Mouse (Mus musculus): ENCODE measurements at regions not wholly inside any gene's neighbourhood (a gene's known extent, or its start where the extent isn't known, plus 50 kb on each side); places are given as distances from the start of the nearest gene placed in this dataset.

DNA sequence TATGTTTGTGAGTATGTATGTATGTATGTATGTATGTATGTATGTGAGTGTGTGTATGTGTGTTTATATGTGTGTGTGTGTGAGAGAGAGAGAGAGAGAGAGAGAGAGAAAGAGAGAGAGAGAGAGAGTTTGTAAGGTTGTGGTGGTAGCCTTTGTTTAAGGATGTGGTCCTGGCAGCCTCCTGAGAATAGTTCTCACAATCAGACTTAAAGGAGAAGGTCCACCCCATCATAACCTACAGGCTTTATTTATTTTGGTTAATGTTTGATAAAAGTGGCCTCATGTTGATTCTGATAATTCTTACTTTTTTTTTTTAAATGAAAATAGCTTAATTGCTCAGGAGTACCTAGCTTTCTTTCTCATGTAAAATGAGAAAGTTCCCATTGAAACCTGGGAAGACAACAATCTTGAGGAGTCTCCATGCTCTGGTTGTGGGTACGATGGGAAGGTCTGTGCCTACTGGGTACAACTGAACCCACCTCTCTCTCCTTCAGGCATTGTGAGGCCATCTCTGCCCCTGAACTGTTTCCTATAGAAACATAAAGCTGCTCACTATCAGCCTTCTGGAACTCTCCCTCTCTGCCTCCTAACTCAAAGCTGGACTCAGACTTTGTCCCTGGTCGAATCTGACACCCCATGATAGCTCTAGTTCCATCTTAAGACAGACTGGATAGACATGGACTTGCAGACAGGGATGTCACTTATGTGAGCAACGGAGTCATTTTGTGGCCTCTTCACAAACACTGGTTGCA, 362.2 kb upstream of the Tmpo start:
- in situ Hi-C loops (cut with MboI; ENCODE audit: low pct_unique_long_range_greater_than_20kb) = loop anchor here (10.0 kb wide), 1 partner anchor 1471 kb away; no protein-coding TSS in a partner anchor
- no peak for ATAC-seq
- no peak for TF ChIP-seq CTCF (IDR thresholded peaks at IDR 0.05)
- H3K27me3 ChIP-seq = peaks cover 5% of the 10 kb centered on the region
- no peak for DNase-seq (ENCODE audit: low read depth, low spot score)
- ChIA-PET POLR2A (interaction anchor here (0.7 kb wide), 1 partner anchor 168 kb away, joined by 3 read pairs; no protein-coding TSS in a partner anchor), CTCF (no interaction called here)

DNA sequence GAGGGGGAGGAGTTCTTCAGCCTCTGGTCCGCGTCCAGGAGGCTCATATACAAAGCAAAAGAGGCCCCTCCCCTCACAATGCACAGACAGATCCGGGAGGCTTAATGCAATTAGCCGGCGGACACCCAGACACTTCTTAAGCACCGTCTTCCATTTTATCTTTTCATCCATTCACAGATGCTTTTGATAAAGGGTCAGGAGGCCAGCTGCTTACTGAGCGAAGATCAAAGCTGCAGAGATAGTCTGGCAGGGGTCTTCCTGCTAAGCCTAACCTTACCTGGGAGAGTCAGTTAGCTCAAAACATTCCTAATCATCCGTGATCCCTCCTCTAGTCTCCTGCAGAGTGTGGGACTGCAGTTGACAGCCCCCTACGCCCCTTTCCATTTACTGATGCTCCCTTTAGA, 361.1 kb upstream of the Tmpo start:
- peaks cover 5% of the 10 kb centered on the region for H3K27me3 ChIP-seq
- ATAC-seq (no peak), DNase-seq (ENCODE audit: low read depth, low spot score) (no peak)
- POLR2A ChIA-PET = interaction anchor here (0.6 kb wide), 1 partner anchor 145 kb away, joined by 3 read pairs; no protein-coding TSS in a partner anchor
- no peak for TF ChIP-seq CTCF (IDR thresholded peaks at IDR 0.05)
- CTCF ChIA-PET = no interaction called here
- in situ Hi-C loops (cut with MboI; ENCODE audit: low pct_unique_long_range_greater_than_20kb) = loop anchor here (10.0 kb wide), 1 partner anchor 1473 kb away; no protein-coding TSS in a partner anchor

- POLR2A ChIA-PET = interaction anchor here (1.2 kb wide), 1 partner anchor 17 kb away, joined by 3 read pairs; no protein-coding TSS in a partner anchor
- in situ Hi-C loops (cut with MboI; ENCODE audit: low pct_unique_long_range_greater_than_20kb) = no loop called here
- ATAC-seq = no peak
- peaks cover 5% of the 10 kb centered on the region for H3K27me3 ChIP-seq
- no peak for DNase-seq (ENCODE audit: low read depth, low spot score)
- TF ChIP-seq CTCF (IDR thresholded peaks at IDR 0.05) = no peak
- CTCF ChIA-PET = interaction anchor here (1.4 kb wide), 1 partner anchor 9 kb away, joined by 4 read pairs; no protein-coding TSS in a partner anchor
Observed at GRCm38 (mm10) chr10:91537241-91537640, 356.1 kb upstream of the Tmpo start.

DNA sequence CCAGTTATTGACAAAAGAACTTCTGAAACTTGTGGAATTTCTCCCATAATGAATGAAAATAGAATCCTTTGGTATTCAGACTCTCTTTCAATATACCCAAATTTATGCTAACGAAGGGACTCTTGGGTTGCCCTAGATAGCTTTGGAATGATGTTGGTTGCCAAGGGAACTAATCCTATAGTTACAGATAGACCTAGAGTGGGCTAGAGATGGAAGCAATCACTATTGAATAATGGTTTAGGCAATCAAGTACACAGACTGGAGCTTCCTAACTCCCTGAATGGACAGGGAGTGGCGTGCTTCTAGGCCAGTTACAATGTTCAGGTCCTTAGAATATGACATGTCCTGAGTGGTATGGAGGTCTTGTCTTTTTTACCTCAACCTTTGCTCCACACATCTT, 354.3 kb upstream of the Tmpo start:
- no peak for TF ChIP-seq CTCF (IDR thresholded peaks at IDR 0.05)
- ChIA-PET CTCF (no interaction called here), POLR2A (no interaction called here)
- DNase-seq (ENCODE audit: low read depth, low spot score) (no peak), ATAC-seq (no peak)
- peaks cover 5% of the 10 kb centered on the region for H3K27me3 ChIP-seq
- in situ Hi-C loops (cut with MboI; ENCODE audit: low pct_unique_long_range_greater_than_20kb) = no loop called here

GRCm38 (mm10) chr10:91528305-91528704, 347.2 kb upstream of the Tmpo start:
- in situ Hi-C loops (cut with MboI; ENCODE audit: low pct_unique_long_range_greater_than_20kb) = no loop called here
- CTCF ChIA-PET = interaction anchor here (0.6 to 1.6 kb wide), 3 partner anchors 9 to 199 kb away, joined by 3 to 4 read pairs (median 3); no protein-coding TSS in a partner anchor
- TF ChIP-seq CTCF (IDR thresholded peaks at IDR 0.05) = peak; percentile 40
- POLR2A ChIA-PET = no interaction called here
- no peaks in the 10 kb centered on the region for H3K27me3 ChIP-seq
- DNase-seq (ENCODE audit: low read depth, low spot score) (no peak), ATAC-seq (no peak)

DNA sequence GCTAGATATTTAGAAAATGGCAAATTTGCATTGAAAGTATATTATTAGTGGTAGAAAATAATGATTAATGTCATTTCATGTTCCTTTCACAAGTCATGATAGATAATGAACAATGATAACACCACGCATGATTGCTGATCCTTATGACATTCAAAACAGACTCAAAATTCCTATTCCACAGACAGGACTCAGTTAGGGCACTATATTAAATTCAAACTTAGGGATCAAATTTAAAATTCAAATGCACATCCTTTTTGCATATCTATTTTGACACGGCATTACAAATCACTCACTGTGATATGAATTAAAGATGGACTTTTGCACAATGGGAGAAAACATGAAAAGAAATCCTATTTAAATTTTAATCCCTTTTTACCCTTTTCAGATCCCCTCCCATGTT, 340.1 kb upstream of the Tmpo start:
- DNase-seq (ENCODE audit: low read depth, low spot score) (no peak), ATAC-seq (no peak)
- H3K27me3 ChIP-seq = peaks cover 5% of the 10 kb centered on the region
- no peak for TF ChIP-seq CTCF (IDR thresholded peaks at IDR 0.05)
- POLR2A ChIA-PET = interaction anchor here (1.0 kb wide), 1 partner anchor 16 kb away, joined by 3 read pairs; no protein-coding TSS in a partner anchor
- CTCF ChIA-PET = no interaction called here
- in situ Hi-C loops (cut with MboI; ENCODE audit: low pct_unique_long_range_greater_than_20kb) = no loop called here

DNA sequence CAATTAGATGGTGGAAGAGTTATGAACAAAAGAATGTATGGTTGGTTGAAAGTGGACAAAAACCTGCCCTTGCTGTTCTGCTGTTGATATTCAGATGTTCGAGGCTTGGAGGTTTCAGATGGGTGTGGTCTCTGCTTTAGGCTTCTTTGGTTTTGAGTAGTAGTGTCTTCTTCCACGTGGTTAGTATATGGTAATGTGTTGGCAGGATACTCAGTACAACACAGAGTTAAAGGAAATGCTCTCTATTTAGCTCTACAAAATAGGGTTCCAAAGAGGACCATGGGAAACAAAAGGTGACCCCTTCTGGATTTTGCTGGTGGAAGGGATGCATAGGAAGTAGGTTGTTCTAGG, 333.9 kb upstream of the Tmpo start:
- H3K27me3 ChIP-seq = peaks cover 5% of the 10 kb centered on the region
- ChIA-PET POLR2A (no interaction called here), CTCF (interaction anchor here (1.2 kb wide), 1 partner anchor 9 kb away, joined by 3 read pairs; no protein-coding TSS in a partner anchor)
- no peak for ATAC-seq
- in situ Hi-C loops (cut with MboI; ENCODE audit: low pct_unique_long_range_greater_than_20kb) = no loop called here
- no peak for DNase-seq (ENCODE audit: low read depth, low spot score)
- no peak for TF ChIP-seq CTCF (IDR thresholded peaks at IDR 0.05)

DNA sequence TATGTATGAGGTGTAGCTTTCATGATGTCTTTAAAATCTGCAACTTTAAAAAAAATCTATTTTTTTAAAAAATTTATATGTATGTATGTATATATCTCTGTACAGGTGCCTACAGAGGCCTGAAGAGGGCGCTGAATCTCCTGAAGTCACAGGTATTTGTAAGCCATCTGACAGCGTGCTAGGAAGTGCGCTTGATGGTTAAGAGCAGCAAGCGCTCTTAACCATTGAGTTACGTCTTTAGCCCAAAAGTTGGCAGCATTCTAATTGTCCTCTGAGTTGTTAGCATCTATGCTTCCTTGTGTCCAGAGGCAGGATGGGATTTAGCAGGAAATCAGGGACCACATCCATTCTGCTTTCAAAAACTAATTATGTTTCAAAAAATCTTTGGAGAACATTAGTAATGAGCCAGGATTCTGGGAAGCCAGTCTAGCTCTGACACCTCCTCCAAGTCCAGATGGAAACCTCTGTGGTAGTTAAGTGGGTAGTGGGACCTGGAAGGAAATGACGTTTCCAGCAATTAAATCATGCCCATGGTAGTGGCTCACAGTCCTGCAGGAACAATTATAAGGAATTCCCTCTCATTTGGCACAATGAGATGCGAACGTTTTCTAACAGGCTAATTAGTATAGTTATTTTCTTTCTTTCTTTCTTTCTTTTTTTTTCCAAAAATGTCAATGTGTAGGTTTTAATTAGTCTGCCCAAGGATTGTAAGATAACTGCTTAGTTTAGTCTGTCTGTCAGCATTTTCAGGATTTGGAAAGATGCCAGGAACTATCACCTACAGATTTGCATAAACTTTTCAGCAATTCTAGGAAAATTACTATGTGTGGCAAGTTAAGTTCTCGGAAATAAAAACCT, 333.3 kb upstream of the Tmpo start:
- ATAC-seq (no peak), DNase-seq (ENCODE audit: low read depth, low spot score) (no peak)
- in situ Hi-C loops (cut with MboI; ENCODE audit: low pct_unique_long_range_greater_than_20kb) = no loop called here
- H3K27me3 ChIP-seq = peaks cover 5% of the 10 kb centered on the region
- POLR2A ChIA-PET = no interaction called here
- no peak for TF ChIP-seq CTCF (IDR thresholded peaks at IDR 0.05)
- CTCF ChIA-PET = interaction anchor here (1.2 kb wide), 1 partner anchor 9 kb away, joined by 3 read pairs; no protein-coding TSS in a partner anchor

DNA sequence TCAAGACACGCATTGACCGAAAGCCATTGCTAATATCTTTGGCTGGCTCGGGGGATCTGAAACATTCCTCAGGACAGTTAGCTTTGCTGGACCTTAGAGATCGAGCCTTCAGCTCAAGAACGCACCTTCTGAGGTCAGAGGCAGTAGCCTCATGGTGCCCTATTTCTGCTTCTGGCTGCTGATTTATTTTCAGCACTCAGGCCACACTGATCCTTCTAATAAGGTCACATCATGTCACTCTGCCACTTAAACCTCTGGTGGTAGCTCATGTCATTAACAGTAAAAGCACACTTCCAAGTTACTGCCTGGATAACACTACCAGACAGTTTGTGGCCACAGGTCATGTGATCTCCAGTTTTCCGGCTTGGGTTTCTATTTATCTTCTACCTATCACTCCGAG, 325.9 kb upstream of the Tmpo start:
- CTCF ChIA-PET = no interaction called here
- POLR2A ChIA-PET = no interaction called here
- DNase-seq (ENCODE audit: low read depth, low spot score) = no peak
- in situ Hi-C loops (cut with MboI; ENCODE audit: low pct_unique_long_range_greater_than_20kb) = no loop called here
- no peak for ATAC-seq
- no peaks in the 10 kb centered on the region for H3K27me3 ChIP-seq
- TF ChIP-seq CTCF (IDR thresholded peaks at IDR 0.05) = no peak

GRCm38 (mm10) chr10:91504891-91505290, 323.8 kb upstream of the Tmpo start:
- no peaks in the 10 kb centered on the region for H3K27me3 ChIP-seq
- DNase-seq (ENCODE audit: low read depth, low spot score) = peak; percentile 59
- ATAC-seq = peak; percentile 89
- in situ Hi-C loops (cut with MboI; ENCODE audit: low pct_unique_long_range_greater_than_20kb) = no loop called here
- CTCF ChIA-PET = interaction anchor here (1.6 kb wide), 1 partner anchor 11 kb away, joined by 5 read pairs; no protein-coding TSS in a partner anchor
- TF ChIP-seq CTCF (IDR thresholded peaks at IDR 0.05) = no peak
- POLR2A ChIA-PET = no interaction called here

DNA sequence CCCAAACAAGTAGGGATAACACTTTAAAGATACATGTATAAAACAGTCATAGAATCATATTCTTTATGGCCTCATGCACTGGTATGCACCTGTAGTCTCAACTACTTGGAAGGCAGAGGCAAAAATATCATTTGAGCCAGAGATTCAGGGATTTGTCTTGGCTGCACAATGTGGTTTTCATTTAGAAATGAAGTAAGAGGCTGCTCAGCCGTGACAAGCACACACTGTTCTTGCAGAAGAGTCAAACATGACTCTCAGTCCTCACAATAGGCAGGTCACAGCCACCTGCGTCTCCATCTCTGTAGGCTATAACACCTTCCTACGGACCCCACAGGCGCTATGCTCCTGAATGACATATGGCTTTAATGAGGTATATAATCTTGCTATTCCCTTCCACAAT, 317.4 kb upstream of the Tmpo start:
- DNase-seq (ENCODE audit: low read depth, low spot score) (no peak), ATAC-seq (peak; percentile 57)
- H3K27me3 ChIP-seq = no peaks in the 10 kb centered on the region
- ChIA-PET CTCF (no interaction called here), POLR2A (no interaction called here)
- TF ChIP-seq CTCF (IDR thresholded peaks at IDR 0.05) = no peak
- in situ Hi-C loops (cut with MboI; ENCODE audit: low pct_unique_long_range_greater_than_20kb) = no loop called here
